Mouse (Mus musculus) MEL (cell line): ENCODE data around the gene Gm20388. TPM values are rescaled to one million over a fixed set of nuclear protein-coding genes. Genes with fewer than 3 reads are reported as not detected.

Source experiments
- DNase-seq: peaks from one replicate; pipeline ENCODE4 v3.0.0; 2011; ENCODE audit warnings: low read depth, low spot score
- H3K27ac ChIP-seq: 2 replicates; pipeline ENCODE4 v1.5.1; 2012; ENCODE audit warnings: low read depth, mild to moderate bottlenecking, control low read depth, low read length, moderate library complexity; ENCODE audit not compliant: control insufficient read depth
- H3K27me3 ChIP-seq, 2 experiments: fragments of 150-350 bp in 1 of 2; sonication (generic) in 1 of 2; 2 replicates each; pipeline ENCODE4 v1.6.1; 2012; ENCODE audit warnings: low read length in 2 of 2, mild to moderate bottlenecking in 2 of 2, improper control_type of control experiment in 1 of 2, moderate library complexity in 1 of 2; ENCODE audit not compliant: insufficient read depth in 2 of 2, control insufficient read depth in 1 of 2
- H3K36me3 ChIP-seq, 2 experiments: 2 replicates each; pipeline ENCODE4 v1.6.1; 2012 to 2014; ENCODE audit warnings: low read length in 2 of 2, improper control_type of control experiment in 1 of 2, inconsistent platforms in 1 of 2, mild to moderate bottlenecking in 1 of 2; ENCODE audit not compliant: insufficient read depth in 2 of 2, control insufficient read depth in 1 of 2
- H3K4me1 ChIP-seq, 2 experiments: fragments of 150-350 bp in 1 of 2; sonication (generic) in 1 of 2; 2 replicates each; pipeline ENCODE4 v1.6.1; 2012; ENCODE audit warnings: low read length in 2 of 2, improper control_type of control experiment in 1 of 2, mild to moderate bottlenecking in 1 of 2; ENCODE audit not compliant: insufficient read depth in 2 of 2, control insufficient read depth in 1 of 2
- H3K4me3 ChIP-seq, 2 experiments: fragments of 150-350 bp in 1 of 2; sonication (generic) in 1 of 2; 2 replicates each; pipeline ENCODE4 v1.5.1; 2012; ENCODE audit warnings: low read depth in 2 of 2, low read length in 2 of 2, mild to moderate bottlenecking in 2 of 2, moderate library complexity in 2 of 2, control low read depth in 1 of 2, improper control_type of control experiment in 1 of 2; ENCODE audit not compliant: control insufficient read depth in 1 of 2, insufficient read depth in 1 of 2
- H3K79me2 ChIP-seq: 2 replicates; pipeline ENCODE4 v1.6.1; 2012; ENCODE audit warnings: mild to moderate bottlenecking, low read length, moderate library complexity; ENCODE audit not compliant: control insufficient read depth, poor library complexity, insufficient read depth
- H3K9ac ChIP-seq: 2 replicates; pipeline ENCODE4 v1.6.1; 2012; ENCODE audit warnings: low read depth, mild to moderate bottlenecking, control low read depth, low read length, moderate library complexity; ENCODE audit not compliant: control insufficient read depth, poor library complexity, severe bottlenecking
- H3K9me3 ChIP-seq: fragments of 150-350 bp; sonication (generic); replicated peaks from 2 replicates; pipeline ENCODE4 v1.6.1; 2012; ENCODE audit warnings: mild to moderate bottlenecking, low read length, improper control_type of control experiment, moderate library complexity; ENCODE audit not compliant: insufficient read depth
- BHLHE40 ChIP-seq: IDR thresholded peaks from 2 replicates; pipeline ENCODE4 v1.6.1; 2012; ENCODE audit warnings: low read depth, mild to moderate bottlenecking, inconsistent platforms, low read length, improper control_type of control experiment, borderline replicate concordance
- CHD1 ChIP-seq: IDR thresholded peaks from 2 replicates; pipeline ENCODE4 v1.6.1; 2012; ENCODE audit warnings: low read depth, mild to moderate bottlenecking, inconsistent platforms, low read length, improper control_type of control experiment
- CHD2 ChIP-seq: IDR thresholded peaks from 2 replicates; pipeline ENCODE4 v1.6.1; 2011; ENCODE audit warnings: low read length, improper control_type of control experiment
- CTCF ChIP-seq, 3 experiments: IDR thresholded peaks in 2 of 3; conservative IDR thresholded peaks in 1 of 3; 2 replicates each; pipeline ENCODE4 v1.5.1; 2011 to 2012; ENCODE audit warnings: low read length in 3 of 3, low read depth in 2 of 3, mild to moderate bottlenecking in 2 of 3, improper control_type of control experiment in 1 of 3, inconsistent platforms in 1 of 3, mixed read lengths in 1 of 3, moderate library complexity in 1 of 3; ENCODE audit not compliant: control insufficient read depth in 1 of 3, insufficient read depth in 1 of 3, poor library complexity in 1 of 3, severe bottlenecking in 1 of 3
- E2F4 ChIP-seq: IDR thresholded peaks from 2 replicates; pipeline ENCODE4 v1.6.1; 2011; ENCODE audit warnings: low read depth, low read length, improper control_type of control experiment, borderline replicate concordance
- ELF1 ChIP-seq: IDR thresholded peaks from 2 replicates; pipeline ENCODE4 v1.6.1; 2014; ENCODE audit warnings: low read depth, mild to moderate bottlenecking, inconsistent platforms, low read length, improper control_type of control experiment, moderate library complexity
- EP300 ChIP-seq, 2 experiments: IDR thresholded peaks; 2 replicates each; pipeline ENCODE4 v1.6.1; 2011; ENCODE audit warnings: improper control_type of control experiment in 2 of 2, low read length in 2 of 2, low read depth in 1 of 2, mild to moderate bottlenecking in 1 of 2
- GABPA ChIP-seq: IDR thresholded peaks from 2 replicates; pipeline ENCODE4 v1.6.1; 2012; ENCODE audit warnings: low read depth, mild to moderate bottlenecking, inconsistent platforms, low read length, improper control_type of control experiment, moderate library complexity
- GATA1 ChIP-seq: IDR thresholded peaks from 2 replicates; pipeline ENCODE4 v1.6.1; 2011; ENCODE audit warnings: low read depth, low read length, improper control_type of control experiment
- HCFC1 ChIP-seq: IDR thresholded peaks from 2 replicates; pipeline ENCODE4 v1.6.1; 2012; ENCODE audit warnings: low read depth, mild to moderate bottlenecking, inconsistent platforms, low read length, improper control_type of control experiment, moderate library complexity
- KAT2A ChIP-seq: conservative IDR thresholded peaks from 2 replicates; pipeline ENCODE4 v1.6.1; 2012; ENCODE audit warnings: low read depth, low read length, improper control_type of control experiment, inconsistent platforms
- MAX ChIP-seq: IDR thresholded peaks from 2 replicates; pipeline ENCODE4 v1.6.1; 2011; ENCODE audit warnings: low read length, improper control_type of control experiment
- MAZ ChIP-seq: IDR thresholded peaks from 2 replicates; pipeline ENCODE4 v1.6.1; 2012; ENCODE audit warnings: low read depth, mild to moderate bottlenecking, inconsistent platforms, low read length, improper control_type of control experiment
- MXI1 ChIP-seq: IDR thresholded peaks from 2 replicates; pipeline ENCODE4 v1.6.1; 2011; ENCODE audit warnings: mild to moderate bottlenecking, low read depth, low read length, improper control_type of control experiment
- MYC ChIP-seq: IDR thresholded peaks from 2 replicates; pipeline ENCODE4 v1.6.1; 2011; ENCODE audit warnings: low read depth, mild to moderate bottlenecking, low read length, improper control_type of control experiment, moderate library complexity
- NRF1 ChIP-seq: IDR thresholded peaks from 2 replicates; pipeline ENCODE4 v1.6.1; 2014; ENCODE audit warnings: low read depth, mild to moderate bottlenecking, inconsistent platforms, low read length, improper control_type of control experiment, moderate library complexity; ENCODE audit not compliant: poor library complexity, insufficient read depth, severe bottlenecking
- POLR2A ChIP-seq, 2 experiments: IDR thresholded peaks; 2 replicates each; pipeline ENCODE4 v1.6.1; 2011 to 2012; ENCODE audit warnings: low read length in 2 of 2, mild to moderate bottlenecking in 2 of 2, control low read depth in 1 of 2, improper control_type of control experiment in 1 of 2, low read depth in 1 of 2, moderate library complexity in 1 of 2; ENCODE audit not compliant: control insufficient read depth in 1 of 2, insufficient read depth in 1 of 2, poor library complexity in 1 of 2
- POLR2AphosphoS5 ChIP-seq: IDR thresholded peaks from 2 replicates; pipeline ENCODE4 v1.6.1; 2012; ENCODE audit warnings: low read depth, borderline replicate concordance, mild to moderate bottlenecking, inconsistent platforms, low read length, moderate library complexity, mixed read lengths
- RAD21 ChIP-seq: IDR thresholded peaks from 2 replicates; pipeline ENCODE4 v1.6.1; 2011; ENCODE audit warnings: mild to moderate bottlenecking, low read depth, low read length, improper control_type of control experiment
- RCOR1 ChIP-seq: IDR thresholded peaks from 2 replicates; pipeline ENCODE4 v1.6.1; 2012; ENCODE audit warnings: low read depth, mild to moderate bottlenecking, inconsistent platforms, low read length, improper control_type of control experiment
- SMC3 ChIP-seq: IDR thresholded peaks from 2 replicates; pipeline ENCODE4 v1.6.1; 2011; ENCODE audit warnings: low read depth, low read length, improper control_type of control experiment
- TCF12 ChIP-seq: IDR thresholded peaks from 2 replicates; pipeline ENCODE4 v1.6.1; 2014; ENCODE audit warnings: low read depth, mild to moderate bottlenecking, inconsistent platforms, low read length, improper control_type of control experiment, moderate library complexity
- ZC3H11A ChIP-seq: IDR thresholded peaks from 2 replicates; pipeline ENCODE4 v1.6.1; 2012; ENCODE audit warnings: low read depth, mild to moderate bottlenecking, inconsistent platforms, low read length, improper control_type of control experiment
- ZMIZ1 ChIP-seq: IDR thresholded peaks from 2 replicates; pipeline ENCODE4 v1.6.1; 2012; ENCODE audit warnings: low read depth, mild to moderate bottlenecking, inconsistent platforms, low read length, improper control_type of control experiment, moderate library complexity
- ZNF384 ChIP-seq: IDR thresholded peaks from 2 replicates; pipeline ENCODE4 v1.6.1; 2012; ENCODE audit warnings: low read depth, mild to moderate bottlenecking, inconsistent platforms, low read length, improper control_type of control experiment
- polyA plus RNA-seq, 2 experiments: library from polyadenylated mRNA; stranded (reverse) in 1 of 2; unstranded in 1 of 2; fragments of >175 nt in 1 of 2; fragments of >200 nt in 1 of 2; gene quantifications; 2 replicates each; pipeline versions ENCODE4 v1.2.1 to v1.2.4; 2012; ENCODE audit warnings: low replicate concordance in 2 of 2, low read depth in 1 of 2; ENCODE audit not compliant: insufficient read length in 2 of 2, insufficient read depth in 1 of 2, missing spikeins in 1 of 2
- total RNA-seq: library from RNA; depleted of rRNA; stranded (reverse); fragments of 300-350 nt; gene quantifications from 2 replicates; pipeline ENCODE4 v1.2.3, GENCODE M21; 2012

Gene Gm20388
- total and polyA plus RNA-seq, 3 experiments, result 11.1 to 17.8 TPM; not detected in 1

GRCm38 (mm10) chr8:123108010-123108409 lies 3197.4 kb downstream of the Gm20388 start:
- peaks cover 4 to 8% of the 10 kb centered on the region in 2 experiments; a peak in 2 of 4 replicates for H3K4me1 ChIP-seq
- peaks cover 15% of the 10 kb centered on the region for H3K79me2 ChIP-seq
- DNase-seq, result peak; percentile 50

GRCm38 (mm10) chr8:123108953-123109352 lies 3198.3 kb downstream of the Gm20388 start:
- H3K9me3 ChIP-seq, result no peaks in the 10 kb centered on the region
- DNase-seq, result no peak
- TF ChIP-seq KAT2A (no peak), GATA1 (no peak), RCOR1 (no peak), ELF1 (no peak), BHLHE40 (no peak)
- H3K79me2 ChIP-seq, result peaks cover 6% of the 10 kb centered on the region
- peaks cover 6 to 15% of the 10 kb centered on the region in 2 experiments for H3K36me3 ChIP-seq
- no peak overlapping the region for H3K4me3 ChIP-seq
- H3K27me3 ChIP-seq, result no peaks in the 10 kb centered on the region
- peaks cover 7 to 11% of the 10 kb centered on the region in 2 experiments for H3K4me1 ChIP-seq
- no peak overlapping the region for H3K9ac ChIP-seq
- no peak overlapping the region for H3K27ac ChIP-seq

More at GRCm38 (mm10) chr8:123108010-123108409, 3197.4 kb downstream of the Gm20388 start:
- TF ChIP-seq RAD21 (peak; percentile 49), ZC3H11A (0 out of 2 replicates have a peak, but pooled peaks have one; percentile 11), CHD1 (no peak), MYC (0 out of 2 replicates have a peak, but pooled peaks have one; percentile 41), ZNF384 (peak; percentile 91), SMC3 (peak; percentile 41), CTCF (IDR thresholded peaks at IDR 0.05 in 2 of 3, conservative IDR thresholded peaks at IDR 0.05 in 1 of 3; ENCODE audit: control insufficient read depth in 1 of 3, insufficient read depth in 1 of 3, low read depth in 2 of 3, low read length in 3 of 3, poor library complexity in 1 of 3, severe bottlenecking in 1 of 3) (peak; percentile 33 to 51 (median 44); a peak in 4 of 6 replicates), E2F4 (no peak)
- H3K27me3 ChIP-seq, result no peaks in the 10 kb centered on the region
- no peaks in the 10 kb centered on the region for H3K9me3 ChIP-seq
- peaks cover 14 to 15% of the 10 kb centered on the region in 2 experiments for H3K36me3 ChIP-seq
- H3K9ac ChIP-seq, result no peak overlapping the region
- no peak overlapping the region for H3K4me3 ChIP-seq
- no peak overlapping the region for H3K27ac ChIP-seq

DNA sequence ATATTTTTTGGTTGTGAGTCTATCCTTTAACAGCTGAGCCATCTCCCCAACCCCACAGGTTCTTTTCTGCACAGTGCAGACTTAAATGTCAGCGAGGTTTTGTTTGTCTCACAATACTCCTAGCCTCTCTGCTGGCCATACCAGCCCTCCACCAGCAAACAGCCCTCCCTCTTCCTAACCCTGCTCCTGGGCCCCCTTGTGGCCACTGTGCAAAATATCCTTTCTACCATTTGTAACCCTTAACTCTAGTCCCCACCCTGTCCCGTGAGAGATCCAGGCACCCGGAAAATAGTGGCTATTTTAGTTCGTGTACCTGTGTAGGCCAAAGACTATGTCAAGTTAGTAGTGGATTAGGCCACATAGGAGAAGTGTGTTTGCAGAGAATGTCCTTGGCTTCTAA lies 3200.0 kb downstream of the Gm20388 start:
- H3K9ac ChIP-seq, result no peak overlapping the region
- no peak overlapping the region for H3K27ac ChIP-seq
- no peaks in the 10 kb centered on the region for H3K79me2 ChIP-seq
- no peaks in the 10 kb centered on the region for H3K27me3 ChIP-seq
- peaks cover 12 to 15% of the 10 kb centered on the region in 2 experiments for H3K4me1 ChIP-seq
- DNase-seq, result peak; percentile 88
- H3K4me3 ChIP-seq, result no peak overlapping the region
- no peaks in the 10 kb centered on the region for H3K9me3 ChIP-seq
- H3K36me3 ChIP-seq, result peaks cover 0 to 13% of the 10 kb centered on the region in 2 experiments; a peak in 2 of 4 replicates
- TF ChIP-seq POLR2A (IDR thresholded peaks at IDR 0.05; ENCODE audit: control insufficient read depth in 1 of 2, insufficient read depth in 1 of 2, low read depth in 1 of 2, low read length in 2 of 2, poor library complexity in 1 of 2) (no peak), ZMIZ1 (no peak), ZC3H11A (peak; percentile 36), POLR2AphosphoS5 (no peak), MAZ (peak; percentile 91; the same call in 1 of the 2 replicates), MAX (no peak), ZNF384 (peak; percentile 30; the same call in 1 of the 2 replicates), SMC3 (peak; percentile 80), MXI1 (peak; percentile 33; the same call in 1 of the 2 replicates), HCFC1 (no peak), EP300 (IDR thresholded peaks at IDR 0.05; ENCODE audit: low read depth in 1 of 2, low read length in 2 of 2) (no peak), RCOR1 (no peak), CTCF (IDR thresholded peaks at IDR 0.05 in 2 of 3, conservative IDR thresholded peaks at IDR 0.05 in 1 of 3; ENCODE audit: control insufficient read depth in 1 of 3, insufficient read depth in 1 of 3, low read depth in 2 of 3, low read length in 3 of 3, poor library complexity in 1 of 3, severe bottlenecking in 1 of 3) (peak; percentile 67 to 82 (median 78)), RAD21 (peak; percentile 43), TCF12 (no peak), NRF1 (no peak), GATA1 (no peak), CHD2 (no peak), GABPA (no peak)
